Mouse (Mus musculus) testis, postnatal 10 days (tissue): ENCODE data around the gene Gm17334.

ENCODE experiments used
- DNase-seq: peaks from one replicate; pipeline ENCODE4 v3.0.0; 2021; ENCODE audit warnings: low spot score

Gene Gm17334

DNA sequence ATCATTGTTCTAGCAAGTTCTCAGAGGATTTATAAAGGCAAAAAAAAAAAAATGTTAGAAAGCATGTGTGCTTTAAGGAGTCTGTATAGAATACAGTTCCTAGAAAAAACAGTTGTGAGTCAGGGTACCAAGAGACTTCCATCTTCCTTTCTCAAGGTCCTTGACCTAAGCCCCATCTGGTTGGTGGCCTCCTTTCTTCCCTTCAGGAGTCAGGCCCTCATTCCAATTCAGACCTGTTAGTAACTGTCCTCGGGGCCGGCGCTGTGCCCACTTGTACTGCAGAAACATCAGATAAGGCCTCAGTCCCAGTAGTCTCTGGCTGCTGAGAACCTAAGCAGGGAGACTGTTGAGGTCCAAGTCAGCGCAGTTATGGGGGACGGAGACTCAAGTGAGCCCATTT, at the start of gene Gm17334:
Gene Gm17334 (minus strand): TSS at position 101 of the 400 bp plus-strand sequence.
- DNase-seq, result no peak

DNA sequence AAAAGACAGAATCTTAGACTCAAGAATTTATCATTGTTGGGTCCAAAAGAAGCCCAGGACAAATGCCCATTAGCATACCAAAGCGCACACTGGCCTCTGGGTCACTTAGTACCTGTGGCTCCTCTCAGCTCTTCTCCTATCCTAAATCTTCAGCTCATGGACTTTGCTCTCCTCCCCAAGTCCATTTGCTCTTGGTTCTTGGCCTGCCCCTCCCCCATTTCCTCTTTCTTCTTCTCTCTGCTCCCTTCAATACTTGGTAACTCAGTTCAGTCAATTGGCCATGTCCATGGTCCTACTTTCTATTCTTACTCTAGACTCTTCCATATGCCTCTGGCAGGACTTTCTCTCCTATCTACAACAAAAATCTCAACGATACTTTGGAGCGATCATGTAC, 49.0 kb upstream of the Gm17334 start:
- DNase-seq, result no peak

DNA sequence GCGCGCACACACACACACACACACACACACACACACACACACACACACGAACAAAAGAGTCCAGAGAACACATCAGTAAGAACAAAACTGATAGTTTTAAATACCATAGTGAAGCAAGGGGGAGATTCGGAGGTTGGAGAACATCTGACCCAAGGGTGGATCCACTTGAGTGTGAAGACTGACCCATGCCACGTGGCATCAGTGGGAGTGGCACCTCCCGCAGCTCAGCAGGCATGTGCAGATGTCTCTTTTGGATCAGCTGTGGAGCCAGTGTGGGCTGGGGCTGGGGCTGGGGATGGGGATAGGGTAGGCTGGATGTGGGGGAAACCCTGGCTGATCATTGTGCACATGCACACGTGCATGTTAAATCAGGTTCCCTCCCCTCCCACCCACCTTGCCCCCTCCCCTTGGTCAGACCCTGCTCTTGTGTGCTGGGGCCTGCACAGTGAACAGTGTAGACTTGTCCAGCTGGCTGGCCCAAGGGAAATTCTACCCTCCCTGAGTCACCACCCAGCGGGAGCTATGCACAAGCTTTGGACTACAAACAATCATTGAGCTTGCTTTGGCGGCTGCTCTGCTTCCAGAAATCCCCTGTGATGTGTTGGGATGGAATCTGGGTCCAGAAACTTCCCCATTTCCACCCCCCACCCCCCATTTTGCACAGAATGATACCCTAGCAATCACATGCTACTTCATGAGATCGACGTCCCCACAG, 48.4 kb upstream of the Gm17334 start:
- no peak for DNase-seq

DNA sequence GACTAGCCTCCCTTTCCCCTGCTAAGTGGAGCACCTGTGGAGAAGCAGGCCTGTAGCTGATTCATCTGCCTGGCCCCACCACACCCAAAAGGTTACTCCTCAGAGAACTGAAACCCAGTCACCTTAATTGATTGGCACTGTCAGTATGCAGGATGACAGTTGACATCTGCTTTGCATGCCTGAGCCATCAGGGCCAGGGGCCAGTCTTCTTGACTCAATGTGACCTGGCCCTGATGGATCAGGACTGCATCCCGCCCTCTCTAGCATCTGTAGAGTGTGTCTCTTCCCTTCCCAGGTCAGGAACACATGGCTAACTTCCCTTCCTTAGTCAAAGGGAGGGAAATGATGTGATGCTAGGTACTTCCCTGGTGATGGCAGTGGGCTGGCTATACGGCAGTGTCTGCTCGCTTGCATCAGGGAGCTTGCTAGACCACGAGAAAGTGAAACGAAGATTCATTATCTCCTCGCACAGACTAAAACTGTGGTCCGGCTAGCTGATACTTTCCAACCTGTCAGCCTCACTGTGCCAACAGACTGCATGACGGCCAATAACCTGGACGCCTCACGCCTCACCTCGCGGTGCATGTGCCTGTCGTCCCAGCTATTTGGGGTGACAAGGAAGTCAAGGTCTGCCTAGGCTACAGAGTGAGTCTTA, 47.7 kb upstream of the Gm17334 start:
- no peak for DNase-seq

DNA sequence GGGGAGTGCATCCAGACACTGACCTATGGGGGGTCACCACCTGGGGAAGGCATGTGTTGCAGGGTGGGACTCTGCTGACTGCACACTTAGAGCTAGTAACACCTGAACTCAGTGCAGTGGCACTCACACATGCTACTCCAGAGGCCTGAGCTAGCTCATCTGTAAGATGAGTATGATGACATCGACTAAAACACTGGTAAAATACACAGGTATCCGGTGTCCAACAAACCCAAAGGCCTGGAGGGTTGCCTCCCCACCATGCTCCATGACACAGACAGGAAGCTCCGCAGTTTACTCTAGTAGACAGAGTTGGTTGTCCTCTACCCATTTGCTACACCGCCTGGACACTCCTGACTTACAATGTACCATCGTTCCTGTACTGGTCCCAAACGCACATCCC, 46.5 kb upstream of the Gm17334 start:
- DNase-seq, result no peak

DNA sequence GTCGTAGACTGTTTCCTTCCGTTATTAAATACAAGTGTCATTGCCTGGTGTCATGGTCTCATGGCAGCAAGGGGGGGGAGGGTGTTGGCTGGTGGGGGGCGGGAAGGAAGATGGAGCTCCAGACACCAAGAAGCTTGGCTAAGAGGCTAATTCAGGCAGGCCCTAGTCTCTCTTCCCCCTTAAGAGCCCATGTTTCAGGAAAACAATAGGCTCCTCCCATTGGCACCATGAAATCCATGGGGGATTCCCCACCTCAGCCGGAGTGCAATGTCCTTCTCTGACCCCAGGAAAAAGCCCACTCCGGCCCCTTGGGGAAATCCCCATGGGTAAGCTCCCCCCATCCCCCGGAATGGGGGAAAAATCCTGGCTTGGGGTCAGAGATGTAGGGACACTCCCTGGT, 45.8 kb upstream of the Gm17334 start:
- no peak for DNase-seq

DNA sequence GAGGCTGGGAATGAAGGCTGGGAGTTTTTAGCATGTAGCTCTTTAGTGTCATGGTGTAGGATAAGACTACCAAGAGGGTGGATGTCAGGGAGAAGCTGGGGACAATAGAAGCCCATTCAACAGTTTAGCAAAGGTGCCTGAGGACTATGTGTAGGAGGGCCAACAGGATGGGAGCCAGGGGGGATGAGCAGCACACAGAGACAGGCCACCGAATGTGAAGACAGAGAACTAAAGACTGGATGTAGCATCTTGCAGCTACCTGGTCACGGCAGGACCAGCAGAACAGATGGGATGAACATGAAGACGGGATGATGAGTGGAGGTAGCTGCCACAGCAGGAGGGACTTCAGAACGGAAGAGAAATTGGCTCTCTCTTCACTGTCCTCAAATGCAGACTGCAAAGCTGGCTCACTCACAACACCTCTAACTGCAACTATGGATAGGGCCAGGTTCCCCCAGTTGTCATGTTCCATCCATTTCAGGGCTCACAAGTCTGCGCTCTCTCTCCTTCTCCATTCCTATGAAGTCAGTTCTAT, 43.9 kb upstream of the Gm17334 start:
- DNase-seq, result no peak

DNA sequence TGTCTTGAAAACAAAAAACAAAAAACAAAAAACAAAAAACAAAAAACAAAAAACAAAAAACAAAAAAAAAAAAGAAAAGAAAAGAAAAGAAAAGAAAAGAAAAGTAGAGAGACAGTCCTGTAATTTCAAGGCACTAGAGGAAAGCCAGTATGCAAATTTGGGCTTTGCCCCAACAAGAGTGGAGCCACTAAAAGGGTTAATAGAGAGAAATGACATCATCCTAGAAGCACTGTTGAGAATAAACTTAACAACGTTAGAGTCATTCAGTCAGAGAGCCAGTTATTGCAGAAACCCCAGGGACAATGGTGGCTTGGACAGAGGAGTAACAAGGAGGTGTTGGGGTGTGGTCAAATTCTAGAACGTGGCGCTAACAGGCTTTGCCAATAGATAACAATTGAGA, 41.8 kb upstream of the Gm17334 start:
- DNase-seq, result no peak

DNA sequence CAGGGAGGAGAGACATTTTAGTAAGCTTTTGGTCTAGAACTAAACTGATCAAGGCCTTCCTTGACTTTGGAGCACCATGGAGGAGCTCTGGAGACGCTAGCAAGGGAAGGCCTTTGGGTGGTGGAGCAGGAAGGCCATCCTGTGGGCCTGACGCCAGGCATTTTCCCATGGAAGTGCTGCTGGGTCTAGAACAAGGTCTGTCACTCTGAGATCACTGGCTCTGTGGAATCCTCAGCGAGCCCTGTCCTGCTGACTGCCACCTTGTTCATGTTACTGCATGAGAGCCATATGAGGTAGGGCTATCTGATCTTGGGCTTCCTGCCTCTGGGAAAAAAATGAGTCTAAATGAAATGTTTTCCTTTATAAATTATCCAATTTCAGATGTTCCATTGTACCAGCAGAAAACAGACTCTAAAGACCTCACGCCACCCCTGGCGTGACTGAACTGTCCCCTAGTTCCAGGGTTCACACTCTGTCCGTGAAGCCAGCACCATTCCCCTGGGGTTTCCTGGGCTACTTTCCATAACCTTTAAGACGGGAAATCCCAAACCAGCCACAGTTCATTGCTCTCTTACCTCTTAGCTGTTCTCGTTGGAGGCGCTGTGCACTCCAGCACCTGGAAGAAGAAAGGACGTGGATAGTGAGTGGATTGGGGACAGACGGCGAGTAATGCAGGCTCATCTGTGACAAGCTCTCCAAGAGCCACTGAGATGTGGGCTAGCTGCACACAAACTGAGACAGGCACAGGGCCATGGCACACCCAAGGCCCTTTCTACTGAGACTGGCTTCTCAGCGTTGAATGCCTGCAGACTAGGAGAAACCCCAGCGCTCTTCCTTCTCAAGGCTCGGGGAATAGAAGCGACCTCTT, 40.2 kb upstream of the Gm17334 start:
- DNase-seq, result no peak

DNA sequence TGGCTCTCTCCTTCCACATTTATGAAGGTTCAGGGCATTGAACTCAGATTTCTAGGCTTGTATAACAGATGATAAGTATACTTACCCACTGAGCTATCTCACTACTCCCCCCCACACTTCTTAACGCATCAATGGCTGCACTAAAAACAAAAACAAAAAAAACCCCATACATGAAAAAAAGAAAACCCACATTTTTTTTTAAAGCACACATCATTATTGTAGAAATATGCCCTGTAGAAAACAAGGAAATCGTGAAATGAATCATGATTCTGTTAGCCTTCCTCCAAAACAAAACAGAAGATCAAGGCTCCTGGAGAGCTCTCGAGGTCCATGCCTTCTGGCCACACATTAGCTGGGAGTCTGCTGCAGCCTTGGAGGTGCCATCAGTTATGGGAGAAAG, 38.3 kb upstream of the Gm17334 start:
- DNase-seq, result no peak

DNA sequence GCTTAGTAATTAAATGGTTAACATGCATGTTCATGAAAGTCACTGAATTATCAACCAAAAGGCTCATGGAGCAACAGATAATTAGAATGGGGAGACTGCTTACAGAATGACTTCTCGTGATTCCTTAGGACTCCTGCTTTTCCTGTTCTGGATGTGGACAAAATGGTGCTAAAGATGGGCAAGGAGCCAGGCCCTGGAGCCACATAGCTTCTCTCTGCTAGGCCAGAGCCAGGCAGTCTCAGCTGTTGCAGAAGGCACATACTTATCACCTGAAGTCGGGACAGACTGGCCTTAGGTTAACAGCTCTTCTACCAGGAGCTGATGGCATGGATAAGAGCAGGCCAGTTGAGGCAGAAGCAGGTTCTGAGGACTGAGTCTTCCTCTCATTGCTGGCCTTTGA, 37.8 kb upstream of the Gm17334 start:
- DNase-seq, result no peak

DNA sequence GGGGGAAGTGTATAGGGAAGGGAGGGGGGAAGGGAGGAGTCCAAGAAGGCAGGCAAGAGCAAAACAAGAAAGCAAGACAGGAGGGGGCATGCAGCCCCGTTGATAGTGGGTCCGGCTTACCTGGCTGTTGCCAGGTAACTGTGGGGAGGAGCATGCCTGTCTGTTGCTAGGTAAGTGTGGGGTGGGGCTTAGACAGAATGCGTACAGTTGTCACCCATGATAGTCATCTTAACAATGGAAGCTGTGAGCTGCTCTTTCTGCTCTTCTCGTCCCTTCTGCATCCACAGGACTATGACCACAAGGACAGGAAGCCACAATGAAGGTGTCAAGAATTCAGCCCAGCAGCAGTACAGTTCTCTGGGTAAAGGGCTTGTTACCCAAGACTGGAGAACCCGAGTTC, 37.2 kb upstream of the Gm17334 start:
- DNase-seq, result no peak

DNA sequence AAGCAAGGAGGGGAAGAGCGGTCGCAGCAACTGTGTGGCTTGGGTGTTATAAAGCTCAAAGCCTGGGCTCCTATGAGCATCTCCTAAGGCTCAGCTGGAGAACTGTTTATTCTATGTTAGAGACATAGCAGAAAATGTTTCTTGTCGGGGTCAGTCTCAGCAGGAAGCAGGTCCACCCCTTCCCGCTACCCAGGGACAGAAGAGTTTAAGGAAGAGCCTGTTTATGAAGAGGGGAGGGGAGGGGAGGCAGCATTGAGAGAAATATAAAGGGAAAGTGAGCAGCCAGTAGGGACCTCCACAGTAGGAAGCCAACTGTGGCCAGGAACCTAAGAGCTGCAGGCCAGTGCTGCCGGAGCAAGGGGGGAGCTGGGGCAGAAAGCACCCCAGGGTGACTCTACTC, 36.4 kb upstream of the Gm17334 start:
- DNase-seq, result no peak

DNA sequence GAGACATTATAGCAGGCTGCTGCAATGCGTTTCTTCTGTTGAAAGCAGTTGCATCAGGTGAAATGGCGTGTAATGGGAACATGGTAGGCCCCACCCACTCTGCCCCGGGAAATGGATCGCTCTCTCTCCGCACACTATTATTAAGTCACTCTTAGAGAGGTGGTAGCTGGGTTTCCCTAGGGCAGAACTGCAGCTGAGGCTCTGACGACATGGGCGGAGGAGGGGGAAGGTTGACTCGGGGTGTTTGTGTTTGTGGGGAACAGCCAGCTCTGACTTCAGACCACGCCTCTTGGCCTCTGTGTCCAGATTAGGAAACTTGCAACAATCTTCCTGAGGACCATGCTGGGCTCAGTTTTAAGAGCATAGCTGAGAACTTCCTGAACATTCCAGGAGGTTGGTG, 32.8 kb upstream of the Gm17334 start:
- no peak for DNase-seq

DNA sequence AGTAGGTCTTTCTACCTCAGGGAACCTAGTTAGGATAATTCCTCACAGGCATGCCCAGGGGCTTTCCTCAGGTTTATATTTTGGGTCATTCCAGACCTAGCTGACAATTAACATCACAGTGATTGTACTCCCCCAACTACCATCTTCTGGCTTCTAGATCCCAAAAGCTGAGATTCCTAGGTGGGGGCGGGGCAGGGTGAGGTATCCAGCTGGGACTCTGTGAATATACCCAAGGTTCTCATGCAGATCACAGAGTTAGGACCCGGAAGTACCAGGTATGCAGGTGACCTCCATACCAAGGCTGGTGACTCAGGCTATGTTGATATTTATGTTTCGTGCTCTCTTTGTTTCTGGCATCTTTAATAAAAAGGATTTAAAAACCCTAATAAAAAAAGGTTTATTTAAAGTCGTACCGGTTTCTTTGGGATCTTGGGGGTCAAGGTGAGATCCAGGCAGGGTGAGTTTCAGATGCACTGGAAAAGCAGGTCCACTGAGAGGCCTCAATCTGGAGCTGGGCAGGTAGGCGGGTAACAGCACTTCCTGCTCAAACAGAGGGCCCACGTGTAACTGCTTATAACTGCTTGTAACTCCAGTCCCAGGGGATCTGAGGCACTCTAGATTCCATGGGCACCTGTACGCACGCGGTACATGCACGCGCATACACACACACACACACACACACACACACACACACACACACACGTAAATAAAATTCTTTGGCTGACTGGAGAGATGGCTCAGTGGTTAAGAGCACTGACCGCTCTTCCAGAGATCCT, 31.8 kb upstream of the Gm17334 start:
- no peak for DNase-seq

DNA sequence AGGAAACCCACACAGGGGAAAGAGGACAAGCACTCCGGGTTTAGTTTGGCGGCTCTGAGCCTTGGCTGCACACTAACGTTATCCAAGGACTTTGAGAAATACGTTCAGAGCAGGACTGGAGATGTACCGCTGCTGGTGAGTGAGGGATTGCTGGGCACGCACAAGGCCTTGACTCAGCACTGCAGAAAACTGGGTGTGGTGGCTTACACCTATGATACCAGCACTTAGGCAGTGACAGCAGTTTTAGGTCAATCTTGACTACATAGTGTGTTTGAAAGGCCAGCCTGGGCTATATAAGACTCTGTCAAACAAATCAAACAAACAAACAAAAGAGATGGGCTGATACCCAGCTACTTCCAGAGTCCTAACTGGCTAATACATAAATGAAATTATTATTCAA, 30.5 kb upstream of the Gm17334 start:
- DNase-seq, result no peak

DNA sequence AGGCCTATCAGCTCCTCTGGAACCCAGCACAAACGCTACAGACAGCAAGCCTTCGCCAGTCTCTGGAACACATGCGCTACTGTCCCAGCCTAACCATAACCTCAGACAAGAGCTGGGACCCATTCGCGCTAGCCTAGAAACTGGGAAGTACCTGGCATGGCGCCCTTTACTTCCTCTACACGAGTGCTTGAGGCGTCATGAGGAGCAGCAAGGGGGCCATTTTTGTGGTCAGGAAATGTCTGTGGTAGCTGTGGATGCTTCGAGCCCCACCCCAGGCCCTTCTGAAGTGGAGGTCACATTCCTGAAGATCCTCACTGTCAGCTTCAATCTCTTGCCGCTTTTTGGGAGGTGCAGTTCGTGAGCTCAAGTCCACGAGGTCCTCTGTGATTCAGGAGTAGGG, 30.1 kb upstream of the Gm17334 start:
- DNase-seq, result no peak

DNA sequence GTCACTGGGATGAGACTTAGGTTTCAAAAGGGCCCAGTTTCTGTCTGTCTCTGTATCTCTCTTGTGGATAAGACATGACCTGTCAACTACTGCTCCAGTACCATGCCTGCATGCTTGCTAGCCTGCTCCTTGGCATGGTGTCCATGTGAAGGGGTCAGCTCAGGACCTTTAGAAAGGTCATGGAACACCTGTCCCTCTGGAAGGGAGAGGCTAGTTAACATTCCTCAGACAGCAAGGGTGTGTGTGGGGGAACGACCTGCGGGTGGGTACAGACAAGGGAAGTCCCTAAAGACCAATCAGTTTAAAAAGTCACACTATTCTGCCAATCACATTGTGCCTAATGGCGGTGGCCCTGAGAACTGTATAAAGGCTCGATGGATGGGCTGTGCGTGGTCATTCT, 28.0 kb upstream of the Gm17334 start:
- no peak for DNase-seq

DNA sequence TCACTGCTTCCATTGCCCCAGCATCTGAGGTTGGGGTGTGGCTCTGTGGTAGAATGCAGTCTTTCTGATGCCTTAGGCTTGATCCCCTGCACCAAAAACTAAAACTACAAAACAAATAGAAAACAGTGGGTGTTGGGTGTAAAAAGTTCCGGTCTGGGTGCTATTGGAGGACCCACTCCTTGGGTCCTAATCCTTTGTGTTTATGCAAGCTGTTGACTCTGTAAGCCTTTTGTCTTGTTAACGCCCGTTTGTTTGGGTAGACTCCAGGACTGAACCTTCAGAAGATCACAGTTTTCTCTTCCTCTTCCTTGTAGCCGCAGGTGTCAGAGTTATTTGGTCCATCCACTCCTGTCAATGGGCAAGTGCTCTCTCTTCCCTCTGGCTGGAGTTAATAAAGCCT, 27.0 kb upstream of the Gm17334 start:
- no peak for DNase-seq

DNA sequence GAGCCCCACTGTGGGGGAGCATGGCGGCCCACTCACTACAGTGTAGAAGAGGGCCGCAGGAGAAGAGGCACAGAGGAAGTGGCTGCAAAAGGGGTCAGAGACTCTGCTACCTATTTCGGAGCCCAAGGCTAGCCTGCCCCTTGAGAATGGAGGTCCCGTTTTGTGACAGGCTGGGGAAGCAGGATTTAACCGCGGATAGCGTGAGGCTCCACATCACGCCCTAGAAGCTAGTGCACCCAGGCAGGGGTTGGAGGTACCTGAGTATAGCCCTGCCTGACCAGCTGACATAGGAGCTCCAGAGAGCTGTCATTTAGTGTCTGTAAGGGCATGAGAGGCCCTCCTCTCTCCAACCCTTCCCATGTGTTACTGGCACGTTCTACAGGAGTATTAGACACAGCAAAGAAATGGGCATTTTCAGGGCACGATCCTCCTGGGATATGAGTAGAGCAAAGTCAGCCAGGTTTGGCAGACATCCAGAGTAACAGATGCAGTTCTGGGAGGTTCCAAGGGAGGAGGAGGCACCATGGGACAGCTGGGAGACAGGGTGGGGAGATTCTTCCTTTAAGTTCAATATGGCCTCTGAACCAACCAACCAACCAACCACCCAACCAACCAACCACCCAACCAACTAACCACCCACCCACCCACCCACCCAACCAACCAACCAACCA, 25.2 kb upstream of the Gm17334 start:
- no peak for DNase-seq

DNA sequence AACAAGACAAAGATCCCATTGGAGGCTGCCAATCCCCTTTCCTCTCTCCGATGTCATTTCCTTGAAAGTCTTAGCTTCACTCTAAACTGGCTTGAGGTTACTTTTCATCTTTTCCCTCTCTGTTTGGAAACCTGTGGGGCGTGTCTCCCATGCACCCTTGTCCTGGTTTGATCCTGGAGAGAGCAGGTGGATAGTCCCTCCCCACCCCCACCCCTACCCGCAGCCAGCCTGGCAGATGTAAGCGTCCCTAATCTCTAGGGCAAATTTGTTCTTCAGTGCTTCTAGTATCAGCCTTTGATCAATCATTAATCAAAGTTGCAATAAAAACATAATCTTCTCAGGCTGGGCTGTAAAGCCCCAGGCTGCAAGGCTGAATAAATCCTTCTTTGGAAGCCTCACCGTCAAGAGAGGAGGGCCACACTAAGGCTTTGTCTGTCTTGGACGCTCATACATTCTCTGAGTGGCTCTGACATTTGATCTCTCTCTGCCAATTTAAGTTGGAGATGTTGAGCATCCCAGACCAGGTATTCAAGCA, 24.5 kb upstream of the Gm17334 start:
- DNase-seq, result no peak
